Mouse (Mus musculus): ENCODE measurements around the gene Rasl11a.
"Not testable (repeated sequence)": the region's sequence is repeated elsewhere in the genome, so short reads cannot be mapped to it uniquely, and the experiment has no call there.

Gene Rasl11a

DNA sequence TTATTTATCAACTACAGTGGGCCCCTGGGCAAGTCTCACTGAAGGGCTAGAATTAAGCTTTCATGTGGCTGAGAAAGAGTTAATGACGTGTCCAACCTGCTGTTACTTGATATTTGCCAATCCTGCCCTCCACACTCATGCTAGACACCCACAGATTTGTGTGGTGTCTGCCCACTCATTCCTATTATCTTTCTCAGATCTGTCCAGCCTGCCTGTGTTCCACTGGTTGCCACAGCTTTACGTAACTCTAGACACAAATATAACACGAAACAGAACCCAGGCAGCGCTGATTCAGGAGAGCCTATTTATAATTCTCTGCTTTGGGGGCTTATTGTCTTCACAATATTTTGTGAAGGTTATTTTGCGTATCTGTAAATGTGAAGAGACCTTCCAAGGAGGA lies 3.6 kb upstream of the Rasl11a start:
- in situ Hi-C loops (cut with MboI, MseI): no loop called here

DNA sequence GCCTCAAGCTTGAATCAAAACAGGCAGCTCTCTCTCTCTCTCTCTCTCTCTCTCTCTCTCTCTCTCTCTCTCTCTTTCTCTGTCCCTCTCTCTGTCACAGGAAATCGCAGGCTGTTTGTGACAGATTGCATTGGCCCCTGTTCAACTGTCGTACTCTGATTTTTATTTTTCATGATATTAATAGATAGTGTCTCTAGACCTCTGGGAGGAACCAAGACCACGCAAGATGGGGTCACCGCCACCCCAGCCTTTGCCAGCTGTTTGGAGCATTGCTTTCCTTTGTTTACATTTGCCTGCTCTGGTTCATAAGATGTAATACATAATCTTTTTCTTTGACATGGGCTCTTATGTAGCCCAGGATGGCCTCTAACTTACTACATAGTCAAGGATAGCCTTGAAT lies 2.9 kb upstream of the Rasl11a start:
- in situ Hi-C loops (cut with MboI, MseI): no loop called here

DNA sequence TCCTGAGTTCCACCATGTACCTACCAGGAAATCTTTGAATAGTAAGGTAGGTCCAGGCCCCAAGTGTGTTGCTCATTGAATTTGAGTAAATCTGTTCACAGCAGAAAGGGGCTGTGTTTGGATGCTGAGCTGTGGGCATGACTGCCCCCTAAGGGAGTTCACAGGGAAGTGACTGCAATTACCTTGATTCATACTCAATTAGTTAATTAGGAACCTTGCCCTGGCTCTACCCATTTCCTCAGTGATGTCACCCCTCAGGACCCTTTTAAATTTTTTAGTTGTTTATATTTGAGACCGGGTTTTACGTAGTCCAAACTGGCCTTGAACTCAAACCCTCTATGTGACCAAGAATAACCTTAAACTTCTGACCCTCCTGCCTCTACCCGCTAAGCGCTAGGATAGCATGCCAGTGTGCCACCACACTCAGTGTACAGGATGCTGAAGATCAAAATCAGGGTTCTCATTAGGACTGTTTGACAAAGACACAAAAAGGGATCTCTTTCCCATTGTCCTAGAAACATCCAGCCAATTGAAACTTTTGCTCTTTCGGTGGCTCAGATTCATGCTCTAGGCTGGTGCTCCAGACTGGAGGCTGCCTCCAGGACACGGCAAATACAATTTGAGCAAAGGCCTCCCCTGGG lies 450 bp upstream of the Rasl11a start:
- in situ Hi-C loops (cut with MboI, MseI): no loop called here

- in situ Hi-C loops (cut with MboI, MseI): no loop called here
These were observed 1.6 kb downstream of the Rasl11a start for GRCm38 (mm10) chr5:146846489-146846888.

DNA sequence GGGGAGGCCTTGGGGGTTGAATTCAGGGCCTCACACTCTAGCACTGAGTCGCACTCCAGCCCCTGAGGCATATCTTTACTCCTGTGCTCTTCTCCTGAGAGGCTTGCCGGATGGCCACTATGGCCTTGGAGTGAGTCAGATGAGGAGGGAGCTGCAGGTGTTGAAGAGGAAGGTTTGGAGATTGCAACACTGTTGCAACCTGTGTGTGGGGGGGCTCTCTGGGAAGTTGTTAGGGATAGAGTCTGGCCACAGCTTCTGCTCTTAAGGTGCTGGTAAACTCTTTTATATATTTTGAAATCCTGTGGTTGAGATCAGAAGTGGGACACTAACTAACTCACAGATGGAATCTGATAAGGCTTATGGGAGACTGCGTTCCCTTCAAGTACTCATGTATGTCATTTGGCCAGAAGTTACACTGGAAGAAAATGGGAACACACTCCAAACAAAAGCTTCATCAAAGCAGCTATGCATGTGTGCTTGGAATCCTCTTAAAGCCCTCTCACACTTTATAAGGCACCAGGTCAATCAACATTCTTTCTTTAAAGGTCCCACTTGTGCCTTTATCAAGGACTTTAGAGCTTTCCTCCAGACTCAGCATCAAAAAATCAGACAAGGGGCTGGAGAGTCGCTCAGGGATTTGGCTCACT lies 4.2 kb downstream of the Rasl11a start:
- in situ Hi-C loops (cut with MboI, MseI): no loop called here

- in situ Hi-C loops (cut with MboI, MseI): no loop called here
These were observed 11.2 kb downstream of the Rasl11a start for GRCm38 (mm10) chr5:146856106-146856505.

DNA sequence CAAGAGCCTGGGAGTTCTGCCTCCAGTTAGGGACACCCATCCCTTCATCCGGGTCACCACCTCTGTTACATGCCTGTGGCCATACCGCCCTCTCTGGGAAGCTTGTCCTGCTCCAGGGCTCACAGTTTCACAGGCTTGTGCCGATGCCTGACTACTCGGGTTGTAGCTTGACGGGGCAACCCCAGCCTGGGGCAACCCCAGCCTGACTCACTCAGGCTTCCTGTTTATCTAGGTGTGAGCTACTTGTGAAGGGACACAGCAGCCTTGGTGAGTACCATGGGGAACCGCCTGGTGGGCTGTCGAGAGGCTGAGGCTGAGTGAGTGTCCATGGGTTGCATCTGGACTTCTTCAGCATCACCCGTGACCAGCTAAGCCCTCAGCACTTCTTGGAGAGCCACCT lies 12.7 kb downstream of the Rasl11a start:
- in situ Hi-C loops (cut with MboI, MseI): no loop called here

GRCm38 (mm10) chr5:146858772-146859171 lies 13.9 kb downstream of the Rasl11a start:
- in situ Hi-C loops (cut with MboI, MseI): no loop called here

DNA sequence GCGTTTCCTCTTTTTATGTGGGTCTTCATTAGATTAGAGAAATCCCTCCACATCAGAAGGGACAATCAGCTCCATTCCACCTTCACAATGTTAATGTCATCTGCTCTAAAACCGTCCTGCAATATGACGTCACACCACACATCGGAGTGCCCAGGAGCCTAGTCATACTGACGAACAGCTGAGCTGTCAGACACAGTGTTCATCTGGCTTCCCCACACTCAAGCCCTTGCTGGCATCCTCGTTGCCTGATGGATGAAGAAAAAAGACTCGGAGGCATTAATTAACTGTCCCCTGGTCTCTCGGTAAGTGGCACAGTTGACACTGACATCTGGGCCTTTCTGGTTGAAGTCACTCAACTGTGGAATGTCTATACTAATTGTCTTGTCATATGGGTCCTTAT lies 14.4 kb downstream of the Rasl11a start:
- in situ Hi-C loops (cut with MboI, MseI): no loop called here

- in situ Hi-C loops (cut with MboI, MseI): no loop called here
These were observed 15.5 kb downstream of the Rasl11a start for GRCm38 (mm10) chr5:146860222-146860998.

DNA sequence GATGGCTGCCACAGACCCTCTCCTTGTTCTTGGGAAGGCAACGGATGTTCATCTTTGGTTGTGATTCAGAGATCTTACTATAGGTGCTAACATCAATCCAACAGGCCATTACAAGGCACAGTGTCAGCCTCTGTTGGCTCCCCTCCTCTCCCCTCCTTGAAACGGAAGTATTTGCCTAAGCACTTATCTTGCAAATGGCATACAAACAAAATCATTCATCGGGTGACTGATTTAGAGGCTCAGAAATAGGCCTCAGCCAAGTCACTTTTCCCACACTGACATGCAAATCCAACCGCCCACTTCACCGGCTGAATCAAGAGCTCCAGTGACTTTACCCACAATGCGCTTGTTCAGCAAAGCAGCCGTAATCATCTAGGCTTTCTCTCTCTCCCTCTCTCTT lies 16.7 kb downstream of the Rasl11a start:
- in situ Hi-C loops (cut with MboI, MseI): no loop called here

DNA sequence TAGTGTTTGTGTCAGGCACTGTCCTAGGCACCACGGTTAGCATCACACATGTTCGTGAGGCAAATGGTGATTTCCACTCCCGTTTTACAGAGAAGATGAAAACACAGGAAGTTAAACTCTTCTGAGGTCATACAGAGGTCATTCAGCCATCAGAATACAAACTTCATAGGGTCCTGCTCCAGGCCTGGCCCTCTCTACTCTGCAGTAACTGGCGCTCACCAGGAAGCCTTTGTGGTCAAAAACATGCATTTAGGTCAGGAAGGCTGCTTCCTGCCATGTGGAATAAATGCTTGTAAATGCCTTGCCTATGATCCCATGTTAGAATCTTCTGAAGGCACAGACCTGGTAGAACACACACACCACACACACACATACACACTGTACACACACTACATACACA lies 20.6 kb downstream of the Rasl11a start:
- in situ Hi-C loops (cut with MboI, MseI): no loop called here

DNA sequence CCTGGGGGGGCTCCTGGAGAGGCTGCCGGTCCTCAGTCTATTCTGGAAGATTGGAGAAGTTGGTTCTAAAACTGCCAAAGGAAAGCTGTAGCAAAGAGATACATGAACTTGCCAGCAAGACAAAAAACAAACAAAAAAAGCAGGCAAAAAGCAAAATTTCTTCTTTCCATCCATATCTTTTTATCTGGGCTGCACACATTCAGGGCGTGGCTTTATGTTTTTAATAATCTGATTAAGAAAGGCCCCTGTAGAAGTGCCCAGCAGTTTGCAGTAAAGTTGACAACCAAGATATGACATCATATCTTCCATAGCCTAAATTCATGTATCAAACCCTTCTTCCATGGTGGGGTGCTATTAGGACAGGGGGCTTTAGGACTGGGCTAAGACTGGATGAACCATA lies 21.4 kb downstream of the Rasl11a start:
- in situ Hi-C loops (cut with MboI, MseI): no loop called here

DNA sequence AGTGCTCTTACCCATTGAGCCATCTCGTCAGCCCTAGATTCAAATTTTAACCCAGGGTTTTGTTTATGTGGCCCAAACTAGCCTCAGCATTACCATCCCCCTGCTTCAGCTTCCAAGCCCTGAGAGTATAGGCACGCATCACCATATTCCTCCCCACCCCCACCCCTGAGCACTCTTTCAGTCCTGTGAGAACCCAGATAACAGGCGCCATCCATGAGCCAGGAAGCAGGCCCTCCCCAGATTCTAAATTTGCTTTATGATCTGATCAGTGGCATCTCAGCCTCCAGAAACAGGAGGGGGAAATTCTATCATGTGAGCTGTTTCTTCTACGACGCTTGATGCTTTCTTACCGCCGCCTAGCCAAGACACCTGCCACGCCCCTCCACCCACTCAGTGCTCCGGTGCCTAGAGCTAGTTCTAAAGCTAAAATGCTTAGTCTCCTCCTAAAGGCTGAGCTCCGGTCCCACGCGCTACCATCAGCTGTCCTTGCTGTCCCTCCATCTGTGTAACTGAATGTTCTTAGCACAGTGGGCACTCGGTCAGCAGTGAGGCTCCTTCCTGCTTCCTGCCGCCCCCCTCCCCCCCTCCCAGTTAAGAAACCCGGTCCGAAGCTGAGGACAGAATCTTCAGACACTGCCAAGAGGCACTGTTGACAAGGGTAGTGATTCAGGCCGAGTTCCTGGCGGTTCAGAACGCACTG lies 22.5 kb downstream of the Rasl11a start:
- in situ Hi-C loops (cut with MboI, MseI): no loop called here

DNA sequence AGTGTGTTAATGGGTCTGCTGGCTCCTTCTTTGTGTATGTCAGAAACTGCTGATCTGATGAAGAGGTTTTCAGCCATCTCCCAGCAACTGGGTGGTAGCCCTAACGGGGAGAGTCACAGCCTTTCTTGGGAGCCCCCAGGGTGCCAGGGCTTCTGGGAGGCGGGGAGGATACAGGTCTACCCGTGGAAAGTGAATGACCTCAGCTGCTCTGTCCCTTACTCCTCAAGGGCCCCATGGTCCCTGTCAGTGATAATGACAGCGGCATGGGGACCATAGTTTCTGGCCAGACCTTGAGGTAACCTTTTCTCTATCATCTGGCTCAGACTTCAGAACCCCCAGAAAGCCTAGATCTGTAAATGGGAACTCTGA lies 23.1 kb downstream of the Rasl11a start:
- in situ Hi-C loops (cut with MboI, MseI): no loop called here

DNA sequence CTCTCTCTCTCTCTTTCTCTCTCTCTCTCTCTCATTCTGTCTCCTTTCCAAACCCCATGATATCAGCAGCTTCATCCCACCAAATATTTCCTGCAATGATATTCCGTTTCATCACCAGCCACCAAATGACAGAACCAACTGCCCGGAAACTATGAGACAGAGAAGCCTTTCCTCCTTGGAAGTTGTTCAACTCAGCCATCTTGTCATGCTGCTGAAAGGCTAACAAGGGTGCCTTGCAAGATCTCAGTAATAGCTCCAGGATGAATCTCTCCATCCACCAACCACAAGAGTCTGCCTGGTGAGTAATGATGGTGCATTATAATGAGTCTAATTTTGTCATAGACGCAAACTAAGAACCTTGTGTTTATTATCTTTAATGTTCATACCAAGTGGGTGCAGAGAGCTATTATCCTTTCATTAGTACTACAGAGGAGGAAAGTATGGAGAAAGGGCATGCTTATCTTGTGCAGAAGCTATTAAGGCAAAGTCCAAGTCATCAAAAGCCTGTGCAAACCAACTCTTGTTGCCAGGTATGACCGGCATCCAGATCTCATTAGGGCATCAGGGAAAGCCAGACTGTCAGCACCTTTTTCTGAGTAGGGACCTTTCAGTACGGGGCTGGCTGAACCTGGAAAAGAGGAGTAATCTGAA lies 28.2 kb downstream of the Rasl11a start:
- in situ Hi-C loops (cut with MboI, MseI): no loop called here

DNA sequence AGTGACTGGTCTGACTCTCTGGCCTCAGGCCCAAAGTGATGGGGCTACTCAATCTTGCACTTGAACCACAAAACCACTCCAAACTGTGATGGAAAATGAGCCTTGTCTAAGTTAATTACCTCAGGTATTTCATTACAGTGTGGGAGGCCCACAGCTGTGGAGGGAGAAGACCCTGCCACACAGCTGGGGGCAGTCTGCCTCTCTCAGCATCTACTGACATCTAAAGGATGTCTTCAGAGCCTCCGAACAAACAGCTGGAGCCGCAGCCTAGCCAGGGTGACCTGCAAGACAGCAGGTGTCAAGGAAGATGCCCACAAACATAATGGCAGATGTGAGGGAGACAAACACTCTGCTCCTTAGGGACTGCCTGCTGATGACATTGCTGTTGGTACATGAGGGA lies 31.2 kb downstream of the Rasl11a start:
- in situ Hi-C loops (cut with MboI, MseI): no loop called here

DNA sequence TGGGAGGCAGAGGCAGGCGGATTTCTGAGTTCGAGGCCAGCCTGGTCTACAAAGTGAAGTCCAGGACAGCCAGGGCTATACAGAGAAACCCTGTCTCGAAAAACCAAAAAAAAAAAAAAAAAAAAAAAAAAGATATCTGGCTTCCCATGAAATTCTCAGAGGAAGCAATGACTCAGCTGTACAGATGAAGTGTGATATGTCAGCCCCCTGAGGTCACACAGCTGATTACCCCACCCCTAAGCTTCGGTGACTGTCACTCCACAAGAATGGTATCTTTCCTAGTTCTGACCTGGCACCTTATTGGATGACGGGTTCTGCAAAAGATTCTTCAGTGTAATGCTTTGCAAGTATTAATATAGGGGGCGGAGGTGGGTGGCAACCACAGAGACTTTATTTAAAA lies 33.0 kb downstream of the Rasl11a start:
- in situ Hi-C loops (cut with MboI, MseI): not testable (repeated sequence)

DNA sequence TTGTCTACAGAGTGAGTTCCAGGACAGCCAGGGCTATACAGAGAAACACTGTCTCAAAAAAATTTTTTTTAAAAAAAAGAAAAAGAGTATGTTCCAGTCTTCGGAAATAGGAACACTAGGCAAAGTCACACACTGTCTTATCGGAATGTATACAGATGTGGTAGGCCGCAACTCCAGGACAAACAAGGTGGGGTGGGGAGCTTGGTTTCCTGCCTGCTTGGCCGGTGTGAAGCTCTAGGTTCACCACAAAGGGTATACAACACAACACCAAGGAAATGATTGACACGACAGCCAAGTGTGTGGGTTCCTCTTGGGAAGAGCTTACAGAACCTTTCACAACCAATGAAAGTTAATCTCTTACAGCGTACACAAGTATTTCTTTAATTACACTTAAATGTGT lies 37.4 kb downstream of the Rasl11a start:
- in situ Hi-C loops (cut with MboI, MseI): loop anchor here (10.0 kb wide), 1 partner anchor 77 kb away; no protein-coding TSS in a partner anchor

DNA sequence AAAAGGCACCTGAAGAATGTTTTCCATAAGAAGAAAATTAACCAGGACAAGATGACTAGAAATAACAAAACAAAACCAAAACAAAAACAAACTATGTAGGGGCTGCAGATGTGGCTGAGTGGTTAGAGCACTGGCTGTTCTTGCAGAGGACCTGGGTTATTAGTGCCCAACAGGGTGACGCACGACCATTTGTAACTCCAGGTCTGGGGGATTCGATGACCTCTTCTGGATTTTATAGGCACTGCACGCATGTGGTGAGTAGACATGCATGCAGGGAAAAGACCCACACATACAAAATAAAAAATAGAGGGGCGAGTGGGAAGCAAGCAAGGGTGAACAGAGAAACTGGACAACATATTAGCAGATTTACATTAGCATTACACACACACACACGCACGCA lies 38.2 kb downstream of the Rasl11a start:
- in situ Hi-C loops (cut with MboI, MseI): loop anchor here (10.0 kb wide), 1 partner anchor 78 kb away; no protein-coding TSS in a partner anchor

DNA sequence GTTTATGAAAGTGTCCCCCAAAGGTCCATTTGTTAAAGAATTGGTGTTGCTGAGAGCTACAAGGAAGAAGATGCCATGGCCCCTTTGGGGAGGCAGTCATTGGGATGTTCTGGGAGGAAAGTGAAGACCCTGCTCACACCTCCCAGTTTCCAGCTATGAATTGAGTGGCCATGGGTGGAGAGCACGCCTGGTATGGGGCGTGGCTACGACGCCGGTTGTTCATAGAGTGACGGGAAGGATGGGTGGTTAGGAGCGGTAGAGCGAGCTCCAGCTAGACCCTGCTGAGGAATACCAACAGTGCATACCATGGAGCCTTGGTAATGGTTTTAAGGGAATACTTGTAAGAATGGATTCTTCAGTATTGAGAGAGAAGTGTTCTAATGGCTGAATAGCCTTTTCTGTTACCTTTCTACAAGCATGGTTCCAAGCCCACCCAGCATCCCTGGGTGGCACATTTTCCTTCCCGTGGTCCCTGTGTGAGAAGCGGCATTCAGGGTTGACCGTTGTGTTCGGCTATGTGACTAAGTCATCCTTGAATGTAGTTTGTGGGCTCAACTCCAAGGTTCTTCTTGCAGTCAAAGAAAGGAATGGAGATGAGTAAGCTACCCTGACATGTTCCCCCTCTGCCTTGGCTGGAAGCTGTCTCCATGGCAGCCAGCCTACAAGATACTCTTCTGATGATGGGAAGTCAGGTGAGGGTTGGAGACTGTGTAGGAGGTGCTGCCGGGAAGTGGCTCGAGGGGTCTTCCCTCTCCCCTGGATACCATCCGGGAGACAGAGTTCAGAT lies 38.8 kb downstream of the Rasl11a start:
- in situ Hi-C loops (cut with MboI, MseI): loop anchor here (10.0 kb wide), 1 partner anchor 79 kb away; no protein-coding TSS in a partner anchor
